Mouse (Mus musculus) CH12.LX (cell line): ENCODE measurements at regions not wholly inside any gene's neighbourhood (a gene's known extent, or its start where the extent isn't known, plus 50 kb on each side); places are given as distances from the start of the nearest gene placed in this dataset.

Experiments used
- DNase-seq: peaks from one replicate; pipeline ENCODE4 v3.0.0-alpha.2; 2013; ENCODE audit errors: extremely low read depth
- H3K27ac ChIP-seq: 2 replicates; pipeline ENCODE4 v1.5.1; 2012; ENCODE audit warnings: low read depth, mild to moderate bottlenecking, control low read depth, moderate library complexity; ENCODE audit not compliant: insufficient read depth
- H3K27me3 ChIP-seq: replicated peaks from 2 replicates; pipeline ENCODE3; 2012; ENCODE audit warnings: inconsistent platforms
- H3K36me3 ChIP-seq, 2 experiments: replicated peaks in 1 of 2; 2 replicates each; pipeline versions ENCODE3 to v1.6.1; 2012; ENCODE audit warnings: inconsistent platforms in 1 of 2, low read length in 1 of 2, mild to moderate bottlenecking in 1 of 2, mixed read lengths in 1 of 2, moderate library complexity in 1 of 2; ENCODE audit not compliant: control insufficient read depth in 1 of 2, insufficient read depth in 1 of 2
- H3K4me1 ChIP-seq, 2 experiments: 2 replicates each; pipeline ENCODE4 v1.6.1; 2012; ENCODE audit warnings: inconsistent platforms in 1 of 2, moderate library complexity in 1 of 2; ENCODE audit not compliant: insufficient read depth in 2 of 2, control insufficient read depth in 1 of 2
- H3K4me2 ChIP-seq: 2 replicates; pipeline ENCODE4 v1.6.1; 2012; ENCODE audit warnings: low read depth, mild to moderate bottlenecking, control low read depth; ENCODE audit not compliant: poor library complexity, insufficient read depth, severe bottlenecking
- H3K4me3 ChIP-seq, 3 experiments: fragments of 150-350 bp in 1 of 3; sonication (generic) in 1 of 3; replicated peaks in 1 of 3; 2 replicates each; pipeline versions ENCODE3 to v1.5.1; 2011 to 2012; ENCODE audit warnings: low read depth in 2 of 3, low read length in 2 of 3, mild to moderate bottlenecking in 2 of 3, moderate library complexity in 2 of 3, control low read depth in 1 of 3, improper control_type of control experiment in 1 of 3, inconsistent platforms in 1 of 3, mixed read lengths in 1 of 3; ENCODE audit not compliant: poor library complexity in 1 of 3
- H3K79me2 ChIP-seq: replicated peaks from 2 replicates; pipeline ENCODE4 v1.6.1; 2012; ENCODE audit warnings: mild to moderate bottlenecking, moderate library complexity; ENCODE audit not compliant: control insufficient read depth, poor library complexity, insufficient read depth, severe bottlenecking; ENCODE audit errors: extremely low read depth
- H3K9ac ChIP-seq: 2 replicates; pipeline ENCODE4 v1.6.1; 2012; ENCODE audit warnings: low read depth, mild to moderate bottlenecking, control low read depth, moderate library complexity; ENCODE audit not compliant: insufficient read depth
- H3K9me3 ChIP-seq: replicated peaks from 2 replicates; pipeline ENCODE3; 2012; ENCODE audit warnings: low read length, inconsistent platforms, mixed read lengths
- BHLHE40 ChIP-seq: IDR thresholded peaks from 2 replicates; pipeline ENCODE4 v1.6.1; 2011; ENCODE audit warnings: mild to moderate bottlenecking, low read depth, low read length, improper control_type of control experiment
- CHD1 ChIP-seq: IDR thresholded peaks from 2 replicates; pipeline ENCODE4 v1.6.1; 2012; ENCODE audit warnings: low read depth, low read length, improper control_type of control experiment, inconsistent platforms
- CHD2 ChIP-seq: IDR thresholded peaks from 2 replicates; pipeline ENCODE4 v1.6.1; 2011; ENCODE audit warnings: low read length, improper control_type of control experiment
- CTCF ChIP-seq, 2 experiments: IDR thresholded peaks in 1 of 2; conservative IDR thresholded peaks in 1 of 2; 2 replicates each; pipeline ENCODE4 v1.5.1; 2011 to 2012; ENCODE audit warnings: low read depth in 2 of 2, low read length in 2 of 2, improper control_type of control experiment in 1 of 2, inconsistent platforms in 1 of 2, mild to moderate bottlenecking in 1 of 2, moderate library complexity in 1 of 2
- E2F4 ChIP-seq: IDR thresholded peaks from 2 replicates; pipeline ENCODE4 v1.6.1; 2011; ENCODE audit warnings: low read depth, low read length, improper control_type of control experiment; ENCODE audit not compliant: insufficient replicate concordance
- ELF1 ChIP-seq: IDR thresholded peaks from 2 replicates; pipeline ENCODE4 v1.6.1; 2014; ENCODE audit warnings: low read depth, mild to moderate bottlenecking, inconsistent platforms, low read length, improper control_type of control experiment
- EP300 ChIP-seq: IDR thresholded peaks from 2 replicates; pipeline ENCODE4 v1.6.1; 2011; ENCODE audit warnings: low read length, improper control_type of control experiment
- HCFC1 ChIP-seq: IDR thresholded peaks from 2 replicates; pipeline ENCODE4 v1.6.1; 2012; ENCODE audit warnings: low read depth, mild to moderate bottlenecking, inconsistent platforms, low read length, improper control_type of control experiment
- IRF4 ChIP-seq: IDR thresholded peaks from 2 replicates; pipeline ENCODE4 v1.6.1; 2014; ENCODE audit warnings: low read depth, mild to moderate bottlenecking, inconsistent platforms, low read length, improper control_type of control experiment
- JUN ChIP-seq: IDR thresholded peaks from 2 replicates; pipeline ENCODE4 v1.6.1; 2011; ENCODE audit warnings: low read depth, mild to moderate bottlenecking, low read length, improper control_type of control experiment, moderate library complexity; ENCODE audit not compliant: insufficient read depth
- JUND ChIP-seq: conservative IDR thresholded peaks from 2 replicates; pipeline ENCODE4 v1.6.1; 2011; ENCODE audit warnings: low read depth, low read length, improper control_type of control experiment
- MAFK ChIP-seq: IDR thresholded peaks from 2 replicates; pipeline ENCODE4 v1.6.1; 2011; ENCODE audit warnings: low read length, improper control_type of control experiment; ENCODE audit not compliant: insufficient replicate concordance
- MAX ChIP-seq: IDR thresholded peaks from 2 replicates; pipeline ENCODE4 v1.6.1; 2011; ENCODE audit warnings: low read length, improper control_type of control experiment
- MAZ ChIP-seq: IDR thresholded peaks from 2 replicates; pipeline ENCODE4 v1.6.1; 2012; ENCODE audit warnings: low read depth, mild to moderate bottlenecking, inconsistent platforms, low read length, improper control_type of control experiment, moderate library complexity
- MEF2A ChIP-seq: IDR thresholded peaks from 2 replicates; pipeline ENCODE4 v1.6.1; 2014; ENCODE audit warnings: low read depth, mild to moderate bottlenecking, inconsistent platforms, low read length, improper control_type of control experiment, borderline replicate concordance
- MXI1 ChIP-seq: IDR thresholded peaks from 2 replicates; pipeline ENCODE4 v1.6.1; 2011; ENCODE audit warnings: mild to moderate bottlenecking, low read depth, low read length, improper control_type of control experiment
- NELFE ChIP-seq: IDR thresholded peaks from 2 replicates; pipeline ENCODE4 v1.6.1; 2011; ENCODE audit warnings: low read depth, low read length, improper control_type of control experiment
- POLR2A ChIP-seq: IDR thresholded peaks from 2 replicates; pipeline ENCODE4 v1.6.1; 2011; ENCODE audit warnings: low read depth, mild to moderate bottlenecking, improper control_type of control experiment, low read length
- SIN3A ChIP-seq: IDR thresholded peaks from 2 replicates; pipeline ENCODE4 v1.6.1; 2012; ENCODE audit warnings: low read length, improper control_type of control experiment, inconsistent platforms
- TCF12 ChIP-seq: IDR thresholded peaks from 2 replicates; pipeline ENCODE4 v1.6.1; 2014; ENCODE audit warnings: low read depth, mild to moderate bottlenecking, inconsistent platforms, low read length, improper control_type of control experiment
- UBTF ChIP-seq: IDR thresholded peaks from 2 replicates; pipeline ENCODE4 v1.6.1; 2012; ENCODE audit warnings: low read depth, mild to moderate bottlenecking, inconsistent platforms, low read length, improper control_type of control experiment, moderate library complexity
- USF1 ChIP-seq: IDR thresholded peaks from 2 replicates; pipeline ENCODE4 v1.6.1; 2014; ENCODE audit warnings: low read depth, mild to moderate bottlenecking, inconsistent platforms, low read length, improper control_type of control experiment
- USF2 ChIP-seq: conservative IDR thresholded peaks from 2 replicates; pipeline ENCODE4 v1.6.1; 2011; ENCODE audit warnings: low read depth, low read length, improper control_type of control experiment
- ZC3H11A ChIP-seq: IDR thresholded peaks from 2 replicates; pipeline ENCODE4 v1.6.1; 2012; ENCODE audit warnings: low read depth, mild to moderate bottlenecking, inconsistent platforms, low read length, improper control_type of control experiment
- ZKSCAN1 ChIP-seq: IDR thresholded peaks from 2 replicates; pipeline ENCODE4 v1.6.1; 2012; ENCODE audit warnings: low read depth, inconsistent platforms, low read length, improper control_type of control experiment, borderline replicate concordance
- ZNF384 ChIP-seq: IDR thresholded peaks from 2 replicates; pipeline ENCODE4 v1.6.1; 2012; ENCODE audit warnings: low read depth, low read length, improper control_type of control experiment, inconsistent platforms
- dilution Hi-C: fragments of 300-500 bp; cut with MboI; formaldehyde crosslinking; loops from 2 replicates; pipeline ENCODE4 v1.14.3; 2020; ENCODE audit warnings: low sequenced_read_pairs; ENCODE audit not compliant: extremely low pct_unique_long_range_greater_than_20kb, extremely low pct_ligation_motif_present
- in situ Hi-C: fragments of 300-500 bp; cut with MboI; formaldehyde crosslinking; loops from 3 replicates; pipeline ENCODE4 v1.14.3; 2019; ENCODE audit warnings: low sequenced_read_pairs, low pct_ligation_motif_present, low pct_unique_long_range_greater_than_20kb, mixed read lengths

GRCm38 (mm10) chr19:30348924-30349323 lies 116.2 kb downstream of the Mbl2 start (continued):
- TF ChIP-seq MEF2A (no peak), CTCF (conservative IDR thresholded peaks at IDR 0.05 in 1 of 2, IDR thresholded peaks at IDR 0.05 in 1 of 2; ENCODE audit: low read depth in 2 of 2, low read length in 2 of 2) (no peak), TCF12 (no peak)

- Histone ChIP-seq H3K9ac (no peak overlapping the region), H3K27me3 (no peaks in the 10 kb centered on the region)
- TF ChIP-seq ZC3H11A = no peak
- no peak for TF ChIP-seq CHD1
- TF ChIP-seq POLR2A = no peak
- no peak for TF ChIP-seq USF2
- no peak for TF ChIP-seq MXI1
- no peak for TF ChIP-seq MAX
- TF ChIP-seq MAFK = no peak
- no peak for TF ChIP-seq CTCF (conservative IDR thresholded peaks at IDR 0.05 in 1 of 2, IDR thresholded peaks at IDR 0.05 in 1 of 2; ENCODE audit: low read depth in 2 of 2, low read length in 2 of 2)
- TF ChIP-seq MEF2A = no peak
- TF ChIP-seq BHLHE40 = no peak
- TF ChIP-seq ZNF384 = no peak
- TF ChIP-seq SIN3A = no peak
- TF ChIP-seq JUN = no peak
- no peak for TF ChIP-seq CHD2
- TF ChIP-seq, all 38 proteins: peak for 0
Observed at GRCm38 (mm10) chr19:30354981-30355380, 122.2 kb downstream of the Mbl2 start.

DNA sequence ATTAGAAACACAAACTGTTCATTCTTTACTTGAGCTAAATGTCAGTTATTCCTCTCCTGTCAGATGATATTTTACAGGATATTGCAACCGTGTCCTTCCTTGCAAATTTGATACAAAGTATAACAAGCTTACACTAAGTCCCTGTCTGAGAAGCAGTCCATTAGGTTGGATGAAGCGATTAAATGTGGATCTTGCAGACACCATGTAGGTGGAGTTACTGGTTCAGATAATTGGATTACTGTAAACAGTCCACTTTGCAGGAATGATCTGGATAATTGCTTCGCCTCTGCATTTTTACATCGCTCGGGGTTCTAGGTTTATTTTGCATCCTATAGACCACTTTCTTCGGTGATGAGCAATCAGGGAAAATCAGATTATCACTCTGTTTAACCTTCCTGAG lies 126.2 kb downstream of the Mbl2 start:
- Histone ChIP-seq H3K4me3 (no peak overlapping the region), H3K9ac (no peak overlapping the region), H3K4me1 (no peaks in the 10 kb centered on the region), H3K79me2 (no peaks in the 10 kb centered on the region), H3K27ac (no peak overlapping the region), H3K27me3 (no peaks in the 10 kb centered on the region), H3K4me2 (no peak overlapping the region), H3K36me3 (no peaks in the 10 kb centered on the region), H3K9me3 (no peaks in the 10 kb centered on the region)
- DNase-seq = no peak
- dilution Hi-C loops (no loop called here), in situ Hi-C loops (no loop called here)
- TF ChIP-seq NELFE (no peak), MAZ (no peak), E2F4 (no peak), BHLHE40 (no peak), HCFC1 (no peak), USF1 (no peak), CHD2 (no peak), POLR2A (no peak), EP300 (no peak), ZKSCAN1 (no peak), MAX (no peak), ELF1 (no peak), MAFK (no peak), USF2 (no peak), UBTF (no peak), SIN3A (no peak), ZC3H11A (no peak), JUND (no peak), IRF4 (no peak)

More at GRCm38 (mm10) chr19:30354981-30355380, 122.2 kb downstream of the Mbl2 start:
- no peak overlapping the region for H3K27ac ChIP-seq
- no peak overlapping the region for H3K4me3 ChIP-seq
- in situ Hi-C loops = no loop called here
- H3K4me1 ChIP-seq = no peaks in the 10 kb centered on the region
- dilution Hi-C loops = no loop called here
- no peaks in the 10 kb centered on the region for H3K9me3 ChIP-seq
- no peak overlapping the region for H3K4me2 ChIP-seq
- H3K36me3 ChIP-seq = no peaks in the 10 kb centered on the region
- no peaks in the 10 kb centered on the region for H3K79me2 ChIP-seq
- DNase-seq = no peak
